Mouse (Mus musculus) macrophage (primary cell): ENCODE data around the gene Dlg2. TPM values are rescaled to one million over a fixed set of nuclear protein-coding genes. Genes with fewer than 3 reads are reported as not detected.

Experiments
- H3K27ac ChIP-seq: fragments of 350-480 bp; formaldehyde crosslinking; 2 replicates; pipeline ENCODE4 v1.9.0; 2021
- H3K36me3 ChIP-seq: fragments of 350-480 bp; formaldehyde crosslinking; 2 replicates; pipeline ENCODE4 v1.9.0; 2021; ENCODE audit errors: inconsistent target
- H3K4me3 ChIP-seq: fragments of 350-480 bp; formaldehyde crosslinking; 2 replicates; pipeline ENCODE4 v1.9.0; 2021; ENCODE audit errors: inconsistent target
- H3K79me2 ChIP-seq: fragments of 350-480 bp; formaldehyde crosslinking; 2 replicates; pipeline ENCODE4 v1.9.0; 2021; ENCODE audit errors: inconsistent target
- WGBS: methylation state at CpG from one replicate; pipeline ENCODE4 v1.1.7; 2026; ENCODE audit warnings: inconsistent platforms; ENCODE audit not compliant: missing documents; 5-methylcytosine and 5-hydroxymethylcytosine counted together
- polyA plus RNA-seq: library from polyadenylated mRNA; stranded (reverse); fragments of 250-400 nt; gene quantifications from 3 replicates; pipeline ENCODE4 v1.2.4, GENCODE M21; 2018; ENCODE audit warnings: inconsistent platforms
- total RNA-seq, 78 experiments: library from RNA; depleted of rRNA; stranded (reverse); fragments of 250-400 nt; gene quantifications; 1 replicate in 9 of 78; 2 replicates in 24 of 78; 3 replicates in 43 of 78; 4 replicates in 2 of 78; pipeline ENCODE4 v1.2.4; 2018; ENCODE audit warnings: inconsistent platforms in 56 of 78

Dlg2 gene
- total RNA-seq (2018; cell fraction: chromatin; rRNA removed), result 1 to 10 TPM in 8 of 26 experiments, under 1 TPM in 11, not detected in 7; 0.21 to 2.3 (median 0.86) TPM
- under 1 TPM in 20 of 26 experiments, not detected in 6; 0.03 to 0.35 (median 0.10) TPM for total RNA-seq (2018; cell fraction: cytosol; rRNA removed)
- 1 to 10 TPM in 4 of 26 experiments, under 1 TPM in 14, not detected in 8; 0.20 to 1.5 (median 0.52) TPM for total RNA-seq (2018; cell fraction: nucleus; rRNA removed)
- polyA plus RNA-seq, result 0.13 to 0.41 TPM (median 0.18 TPM) in 3 replicates

DNA sequence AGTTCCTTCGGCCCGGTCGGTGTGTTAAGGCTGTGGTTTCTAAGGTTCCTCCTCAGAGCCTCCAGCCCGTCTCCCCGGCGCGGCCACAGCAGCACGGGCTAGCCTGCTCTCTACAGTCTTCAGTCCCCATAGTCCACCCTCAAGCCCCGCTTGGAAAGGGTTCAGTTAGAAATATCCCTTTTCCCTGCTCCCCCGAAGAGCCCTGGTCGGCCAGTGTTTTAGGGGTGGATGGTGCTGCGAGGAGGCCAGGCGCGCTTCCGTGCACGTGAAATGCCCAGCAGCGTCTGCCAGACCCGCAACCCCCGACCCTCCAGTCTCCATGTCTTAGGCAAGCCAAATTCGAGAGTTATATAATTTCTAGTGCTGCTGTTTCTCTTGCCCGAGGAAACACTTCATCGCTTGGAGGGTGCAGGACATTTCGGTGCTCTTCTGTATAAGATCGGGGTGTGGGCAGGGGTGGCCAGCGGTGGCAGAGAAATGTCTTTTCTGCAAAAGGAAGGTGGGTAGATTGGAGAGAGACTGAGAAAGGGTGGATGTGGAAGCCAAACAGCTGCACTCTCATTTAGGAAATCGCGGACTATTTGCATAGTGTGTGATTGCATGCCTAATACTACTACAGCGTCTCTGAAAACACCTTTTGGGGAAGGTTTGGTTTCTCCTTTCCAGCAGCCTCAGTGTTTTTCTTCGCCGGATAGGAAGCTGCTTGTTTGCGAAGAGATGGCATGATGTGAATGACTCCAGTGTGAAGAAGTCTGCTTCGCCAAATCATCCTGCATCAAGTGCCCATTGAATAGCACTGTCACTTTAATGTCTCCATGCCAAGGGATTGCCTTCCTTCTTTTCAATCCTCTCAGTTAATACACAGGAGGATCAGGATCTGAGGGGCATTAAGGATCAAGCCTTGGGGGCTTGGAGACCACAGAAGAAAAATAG is at the start of gene Dlg2:
Gene Dlg2, plus strand, starts transcription at position 360 of the 933 bp plus-strand sequence.
- peaks cover 36% of the 10 kb centered on the region for H3K79me2 ChIP-seq
- WGBS, result 2% methylated on average over 32 of the region's 32 CpGs
- H3K36me3 ChIP-seq, result no peaks in the 10 kb centered on the region; the same call in 1 of the 2 replicates
- H3K4me3 ChIP-seq, result peak within 1 kb of the TSS; percentile 89
- peak within 1 kb of the TSS; percentile 89 for H3K27ac ChIP-seq

DNA sequence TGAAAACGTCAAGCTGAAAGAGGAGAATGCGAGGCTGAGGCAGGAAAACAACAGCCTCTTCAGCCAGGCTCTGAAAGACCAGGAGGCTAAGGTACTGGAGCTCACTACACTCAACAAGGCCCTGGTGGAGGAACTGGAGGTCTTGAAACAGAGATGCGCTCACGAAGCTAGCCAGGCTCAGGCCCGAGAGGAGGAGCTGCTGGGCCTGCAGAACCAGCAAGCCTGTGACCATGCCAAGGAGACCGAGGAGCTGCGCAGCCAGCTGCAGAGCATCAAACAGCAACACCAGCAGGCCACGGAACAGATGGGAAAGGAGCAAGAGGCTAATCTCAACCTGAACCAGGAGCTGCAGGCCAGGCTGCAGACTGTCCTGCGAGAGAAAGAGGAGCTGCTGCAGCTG is 49.5 kb upstream of the Dlg2 start:
- Histone ChIP-seq H3K27ac (no peak overlapping the region), H3K79me2 (no peaks in the 10 kb centered on the region), H3K36me3 (no peaks in the 10 kb centered on the region), H3K4me3 (peak overlapping the region; percentile 15; the same call in 1 of the 2 replicates)
- 80% methylated on average over 9 of the region's 9 CpGs for WGBS

DNA sequence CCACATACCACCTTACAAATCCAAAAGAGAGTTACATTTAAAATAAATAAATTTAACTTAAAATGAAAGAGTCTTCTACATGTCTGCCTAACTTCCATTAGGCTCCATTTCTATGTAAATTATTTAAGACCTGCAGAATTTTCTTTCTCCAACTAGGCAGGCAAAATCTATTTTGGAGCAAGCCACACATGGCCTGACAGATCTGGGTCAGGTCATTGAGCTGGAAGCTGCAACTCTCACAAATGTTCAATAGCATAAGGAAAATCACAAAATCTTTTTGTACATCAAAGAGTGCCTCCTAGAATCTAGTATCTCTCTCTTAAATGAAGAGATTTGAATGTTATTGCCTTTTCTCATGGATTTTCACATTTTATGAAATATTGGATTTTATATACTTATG is 44.3 kb upstream of the Dlg2 start:
- H3K27ac ChIP-seq, result no peak overlapping the region
- no peak overlapping the region for H3K4me3 ChIP-seq
- H3K36me3 ChIP-seq, result no peaks in the 10 kb centered on the region

DNA sequence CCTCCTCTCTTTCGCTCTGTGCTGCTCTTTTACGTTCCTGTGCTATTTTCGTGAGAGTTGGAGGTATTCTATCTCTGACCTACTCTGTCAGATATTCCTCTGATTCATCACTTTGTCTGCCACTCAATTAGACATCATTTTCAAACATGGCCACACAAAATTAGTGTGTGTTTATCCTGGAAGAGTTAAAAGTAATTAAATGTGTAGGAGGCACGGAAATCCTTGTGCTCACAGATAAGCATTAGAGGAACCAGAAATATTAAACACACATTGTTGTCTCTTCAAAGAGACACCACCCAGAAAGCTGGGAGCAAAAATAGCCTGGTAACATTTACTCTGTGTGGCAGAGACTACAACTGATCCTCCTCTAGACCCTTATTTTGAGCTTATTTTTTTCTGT is 36.4 kb upstream of the Dlg2 start:
- no peaks in the 10 kb centered on the region for H3K36me3 ChIP-seq
- WGBS, result 98% methylated on average over 4 of the region's 4 CpGs
- H3K27ac ChIP-seq, result no peak overlapping the region
- H3K79me2 ChIP-seq, result peaks cover 16% of the 10 kb centered on the region
- no peak overlapping the region for H3K4me3 ChIP-seq

More for the DNA sequence above, 44.3 kb upstream of the Dlg2 start:
- H3K79me2 ChIP-seq, result no peaks in the 10 kb centered on the region

- H3K27ac ChIP-seq, result peak overlapping the region; percentile 45
- H3K4me3 ChIP-seq, result peak overlapping the region; percentile 40
- peaks cover 36% of the 10 kb centered on the region for H3K79me2 ChIP-seq
- 3% methylated on average over 4 of the region's 4 CpGs for WGBS
- 0 out of 2 replicates have a peak, but pooled peaks cover 5% of the 10 kb centered on the region for H3K36me3 ChIP-seq
Measured at GRCm38 (mm10) chr7:90442070-90442469, 34.4 kb upstream of the Dlg2 start.

DNA sequence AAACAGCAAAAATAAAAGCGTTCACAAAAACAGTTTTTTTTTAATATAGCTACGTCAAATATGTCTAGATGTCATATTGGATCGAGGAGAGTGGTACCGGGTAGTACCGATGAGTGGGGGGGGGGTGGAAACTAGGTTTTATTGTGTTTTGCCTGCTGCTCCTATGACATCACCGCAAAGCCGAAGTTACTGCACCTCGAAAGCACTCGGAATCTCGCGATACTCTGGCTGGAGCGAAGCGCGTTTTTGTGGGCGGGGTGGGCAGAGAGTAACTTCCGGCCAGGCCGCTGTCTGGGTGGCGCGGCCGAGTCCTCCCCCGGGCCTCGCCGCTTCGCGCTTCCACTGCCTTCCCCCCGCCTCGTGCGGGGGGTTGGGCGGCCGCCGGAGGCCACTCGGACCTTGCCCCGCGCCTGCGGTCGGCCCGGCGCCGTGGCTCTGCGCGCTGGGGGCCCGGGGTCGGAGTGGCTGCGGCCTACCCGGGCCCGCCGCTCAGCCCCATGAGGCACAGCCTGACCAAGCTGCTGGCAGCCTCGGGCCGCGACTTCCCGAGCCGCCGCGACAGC is 33.9 kb upstream of the Dlg2 start, which contains the start of gene Crebzf:
Gene Crebzf, plus strand, starts transcription at position 212 of the 563 bp plus-strand sequence.
- Histone ChIP-seq H3K27ac (peak within 1 kb of the TSS; percentile 45), H3K79me2 (peaks cover 41% of the 10 kb centered on the region), H3K4me3 (peak within 1 kb of the TSS; percentile 68), H3K36me3 (peaks cover 9% of the 10 kb centered on the region; the same call in 1 of the 2 replicates)
- 0% methylated on average over 52 of the region's 54 CpGs for WGBS

GRCm38 (mm10) chr7:90443101-90444091 is 33.1 kb upstream of the Dlg2 start:
- Histone ChIP-seq H3K79me2 (peaks cover 49% of the 10 kb centered on the region), H3K27ac (peak overlapping the region; percentile 33), H3K4me3 (peak overlapping the region; percentile 68), H3K36me3 (peaks cover 17% of the 10 kb centered on the region; the same call in 1 of the 2 replicates)
- under 1% methylated on average over 114 of the region's 123 CpGs for WGBS

DNA sequence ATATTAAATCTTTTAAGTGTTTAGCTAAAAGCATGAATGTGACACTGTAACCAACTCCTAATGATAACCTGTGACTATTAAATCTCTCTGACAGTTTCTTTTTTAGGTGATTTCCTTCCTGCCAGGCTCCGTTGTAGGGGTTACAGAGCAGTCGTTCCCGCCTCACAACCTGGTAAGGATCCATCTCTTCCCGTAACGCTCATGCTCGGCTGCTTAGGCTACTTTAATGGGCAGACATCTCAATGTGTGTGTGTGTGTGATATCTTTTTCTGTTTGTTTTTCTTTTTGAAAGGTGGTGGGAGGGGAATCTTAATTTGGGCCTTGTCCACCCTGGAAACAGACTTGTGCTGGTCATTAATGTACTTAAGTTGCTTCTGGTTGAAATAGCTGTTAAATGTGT is 32.3 kb upstream of the Dlg2 start:
- Histone ChIP-seq H3K4me3 (peak overlapping the region; percentile 68), H3K27ac (peak overlapping the region; percentile 33), H3K36me3 (peaks cover 17% of the 10 kb centered on the region; the same call in 1 of the 2 replicates), H3K79me2 (peaks cover 57% of the 10 kb centered on the region)
- whole genome bisulfite sequencing, result 5% methylated on average over 6 of the region's 6 CpGs

DNA sequence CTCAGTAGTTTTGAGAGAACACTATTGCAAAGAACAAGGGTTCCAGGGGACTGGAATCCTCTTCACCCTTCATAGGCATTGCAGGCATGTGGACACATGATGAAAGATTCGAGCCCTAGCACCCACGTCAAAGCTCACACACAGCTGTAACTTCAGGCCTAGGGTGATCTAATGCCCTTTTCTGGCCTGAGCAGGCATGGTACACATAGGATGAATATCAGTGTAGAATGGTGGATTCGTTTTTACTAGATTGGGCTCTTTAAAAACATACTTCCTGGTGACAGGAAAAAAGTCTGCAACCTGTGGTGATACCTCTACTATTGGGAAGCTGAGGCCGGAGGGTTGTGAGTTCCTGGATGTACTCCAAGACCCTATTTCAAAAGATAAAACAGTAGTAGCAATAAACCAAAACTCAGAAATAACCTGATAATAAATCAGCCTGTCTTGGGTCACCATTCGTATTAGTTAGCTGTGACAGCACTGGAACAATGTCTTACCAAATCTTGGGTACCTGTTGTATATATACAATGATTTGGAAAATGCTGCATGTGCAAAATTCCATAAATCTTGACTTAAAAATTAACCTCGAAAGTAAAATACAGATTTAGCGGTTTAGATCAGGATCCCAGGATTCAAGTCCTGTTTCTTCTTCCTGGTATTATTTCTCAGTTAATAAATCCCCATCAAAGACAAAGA is 20.2 kb upstream of the Dlg2 start:
- H3K27ac ChIP-seq, result peak overlapping the region; percentile 82
- WGBS, result 27% methylated on average over 7 of the region's 7 CpGs

GRCm38 (mm10) chr7:90456845-90457468 is 19.5 kb upstream of the Dlg2 start, which contains the start of gene Tmem126a:
TSS of gene Tmem126a (minus strand) at chr7:90457229.
- peak within 1 kb of the TSS; percentile 82 for H3K27ac ChIP-seq
- H3K4me3 ChIP-seq, result peak within 1 kb of the TSS; percentile 83
- peaks cover 42% of the 10 kb centered on the region for H3K79me2 ChIP-seq
- WGBS, result under 1% methylated on average over 41 of the region's 41 CpGs
- no peaks in the 10 kb centered on the region; the same call in 1 of the 2 replicates for H3K36me3 ChIP-seq

More for the DNA sequence above, 20.2 kb upstream of the Dlg2 start:
- peak overlapping the region; percentile 83 for H3K4me3 ChIP-seq
- H3K79me2 ChIP-seq, result peaks cover 48% of the 10 kb centered on the region
- H3K36me3 ChIP-seq, result peaks cover 5% of the 10 kb centered on the region; the same call in 1 of the 2 replicates

GRCm38 (mm10) chr7:90457517-90457916 is 19.0 kb upstream of the Dlg2 start:
- peaks cover 37% of the 10 kb centered on the region for H3K79me2 ChIP-seq
- peak overlapping the region; percentile 83 for H3K4me3 ChIP-seq
- WGBS, result 4% methylated on average over 10 of the region's 10 CpGs
- peak overlapping the region; percentile 82 for H3K27ac ChIP-seq
- no peaks in the 10 kb centered on the region for H3K36me3 ChIP-seq

- peaks cover 16% of the 10 kb centered on the region for H3K79me2 ChIP-seq
- no peak overlapping the region for H3K27ac ChIP-seq
- WGBS, result 78% methylated on average over 10 of the region's 10 CpGs
- no peaks in the 10 kb centered on the region for H3K36me3 ChIP-seq
- no peak overlapping the region for H3K4me3 ChIP-seq
Measured at GRCm38 (mm10) chr7:90460330-90460729, 16.1 kb upstream of the Dlg2 start.

- H3K79me2 ChIP-seq, result peaks cover 10% of the 10 kb centered on the region
- no peaks in the 10 kb centered on the region for H3K36me3 ChIP-seq
- H3K4me3 ChIP-seq, result no peak overlapping the region
- no peak overlapping the region for H3K27ac ChIP-seq
- 21% methylated on average over 13 of the region's 14 CpGs for WGBS
Measured at GRCm38 (mm10) chr7:90460930-90461329, 15.5 kb upstream of the Dlg2 start.
